Mouse (Mus musculus) cerebellum, adult (tissue): ENCODE data around the gene Gm19345.

Source experiments
- ATAC-seq: cut with Nextera tagmentation; 2 replicates; pipeline ENCODE4 v1.9.2; 2017; ENCODE audit warnings: mild to moderate bottlenecking, moderate library complexity, mixed read lengths; ENCODE audit not compliant: insufficient number of reproducible peaks, low FRiP score, low TSS enrichment

Gm19345 gene

GRCm38 (mm10) chr7:19824182-19824973 is 27.4 kb upstream of the Gm19345 start:
- ATAC-seq: no peak

- no peak for ATAC-seq
Measured at GRCm38 (mm10) chr7:19826756-19827155, 25.0 kb upstream of the Gm19345 start.

DNA sequence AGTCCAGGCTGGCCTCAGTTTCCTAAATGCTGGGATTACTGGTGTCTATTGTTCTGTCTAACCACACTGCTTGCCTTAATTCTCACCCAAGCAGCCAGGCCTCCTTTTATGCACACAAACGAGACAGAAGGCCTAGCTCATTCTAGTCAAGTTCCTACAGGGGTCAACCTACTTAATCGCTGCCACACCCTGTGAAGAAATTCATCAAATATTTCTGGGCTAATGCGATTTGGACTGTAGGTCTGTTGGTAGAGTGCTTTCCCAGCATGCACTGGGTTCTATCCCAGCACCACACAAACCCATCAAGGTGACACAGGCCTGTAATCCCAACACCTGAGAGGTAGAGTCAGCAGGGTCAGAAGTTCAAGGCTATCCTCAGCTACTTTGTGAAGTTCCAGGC is 22.1 kb upstream of the Gm19345 start:
- ATAC-seq: no peak

DNA sequence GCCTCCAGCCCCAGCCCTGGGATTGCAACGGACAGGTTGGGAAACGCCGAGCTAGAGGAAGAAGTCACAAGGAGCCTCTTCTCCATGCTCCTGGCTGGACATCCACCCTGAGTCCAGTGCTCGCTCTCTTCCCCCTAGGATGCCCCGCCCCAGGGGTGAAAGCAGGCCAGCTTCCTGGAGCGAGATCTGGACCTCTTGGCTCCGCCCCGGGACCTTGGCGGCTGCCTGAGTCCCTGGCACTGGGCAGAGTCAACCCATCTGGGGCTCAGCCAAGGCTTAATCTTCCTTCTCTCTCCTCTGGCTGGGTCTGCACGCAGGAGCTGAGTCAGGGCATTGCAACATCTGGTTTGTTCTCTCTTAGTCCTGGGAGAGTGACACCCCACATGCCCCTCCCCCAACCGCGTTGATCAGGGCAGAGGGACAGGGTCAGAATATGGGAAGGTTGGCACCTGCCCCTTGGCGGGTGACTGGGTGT is 21.1 kb upstream of the Gm19345 start:
- ATAC-seq: no peak; the same call in 1 of the 2 replicates

DNA sequence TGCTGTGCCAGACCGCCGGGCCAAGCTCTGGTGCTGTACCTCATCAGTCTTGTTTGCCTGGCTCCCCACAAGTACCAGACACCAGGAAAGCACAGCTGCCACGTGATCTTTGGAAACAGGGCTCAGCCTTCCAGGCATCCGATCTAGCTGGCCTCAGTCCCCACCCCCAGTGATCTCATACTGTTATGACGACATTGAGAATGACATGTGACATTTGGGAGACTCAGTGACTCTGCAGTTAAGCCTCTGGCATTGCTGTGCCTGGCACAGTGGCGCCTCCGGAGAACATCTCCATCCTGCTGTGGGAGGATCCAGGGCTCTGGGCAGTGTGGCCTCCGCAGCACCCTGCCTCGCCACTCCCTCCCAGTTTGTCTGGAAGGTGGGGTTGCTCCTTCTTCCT is 20.0 kb upstream of the Gm19345 start:
- no peak for ATAC-seq

DNA sequence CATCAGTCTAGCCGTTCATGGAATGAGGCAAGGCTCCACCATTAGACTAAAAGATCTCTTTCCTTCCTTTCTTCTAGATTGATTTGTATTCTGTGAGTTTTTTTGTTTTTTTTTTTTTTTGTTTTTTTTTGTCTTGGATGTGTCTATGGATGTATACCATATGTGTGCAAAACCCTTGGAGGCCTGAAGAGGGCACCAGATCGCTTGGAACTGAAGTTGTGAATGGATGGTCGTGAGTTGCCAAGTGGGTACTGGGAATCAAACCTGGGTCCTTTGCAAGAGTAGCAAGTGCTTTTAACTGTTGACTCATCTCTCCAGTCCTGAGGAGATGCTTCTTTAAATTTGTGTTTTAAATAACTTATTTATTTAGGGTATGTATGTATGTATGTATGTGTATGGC is 17.7 kb upstream of the Gm19345 start:
- ATAC-seq: no peak

DNA sequence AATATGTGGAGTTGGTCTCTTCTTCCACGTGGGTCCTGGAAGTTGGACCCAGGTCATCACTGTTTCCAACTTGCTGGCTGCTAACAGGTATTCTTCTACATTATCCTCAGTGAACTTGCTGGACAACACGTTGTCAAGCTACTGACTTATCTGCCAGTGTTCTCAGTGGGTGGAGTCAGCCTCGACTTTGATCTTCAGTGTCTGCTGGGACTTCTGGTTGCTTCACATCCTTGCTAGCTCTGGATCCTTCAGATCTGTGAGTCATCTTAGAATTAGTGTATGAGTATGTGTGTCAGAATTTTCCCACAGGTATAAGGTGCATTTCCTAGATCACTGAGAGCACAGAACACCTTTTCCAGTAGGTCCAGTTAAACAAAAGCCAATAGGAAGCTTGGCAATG is 15.0 kb upstream of the Gm19345 start:
- no peak for ATAC-seq

DNA sequence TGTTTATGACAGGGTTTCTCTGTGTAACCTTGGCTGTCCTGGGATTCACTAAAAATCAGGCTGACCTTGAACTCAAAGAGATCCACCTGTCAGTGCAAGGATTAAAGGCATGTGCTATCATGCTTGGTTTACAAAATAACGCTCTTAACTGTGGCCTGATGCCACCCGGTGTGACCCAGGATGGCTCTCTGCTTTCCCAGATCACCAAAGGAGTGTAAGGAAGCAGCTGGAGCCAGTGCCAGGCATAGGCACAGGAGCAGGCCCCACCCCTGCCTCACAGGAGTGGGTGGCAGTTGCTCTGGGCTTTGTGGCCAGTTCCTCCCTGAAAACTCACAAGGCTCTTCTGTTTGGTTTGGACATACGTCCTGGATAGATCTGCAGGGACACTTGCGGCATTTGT is 11.4 kb upstream of the Gm19345 start:
- no peak for ATAC-seq

- ATAC-seq: no peak
Measured at GRCm38 (mm10) chr7:19840936-19841335, 10.9 kb upstream of the Gm19345 start.

DNA sequence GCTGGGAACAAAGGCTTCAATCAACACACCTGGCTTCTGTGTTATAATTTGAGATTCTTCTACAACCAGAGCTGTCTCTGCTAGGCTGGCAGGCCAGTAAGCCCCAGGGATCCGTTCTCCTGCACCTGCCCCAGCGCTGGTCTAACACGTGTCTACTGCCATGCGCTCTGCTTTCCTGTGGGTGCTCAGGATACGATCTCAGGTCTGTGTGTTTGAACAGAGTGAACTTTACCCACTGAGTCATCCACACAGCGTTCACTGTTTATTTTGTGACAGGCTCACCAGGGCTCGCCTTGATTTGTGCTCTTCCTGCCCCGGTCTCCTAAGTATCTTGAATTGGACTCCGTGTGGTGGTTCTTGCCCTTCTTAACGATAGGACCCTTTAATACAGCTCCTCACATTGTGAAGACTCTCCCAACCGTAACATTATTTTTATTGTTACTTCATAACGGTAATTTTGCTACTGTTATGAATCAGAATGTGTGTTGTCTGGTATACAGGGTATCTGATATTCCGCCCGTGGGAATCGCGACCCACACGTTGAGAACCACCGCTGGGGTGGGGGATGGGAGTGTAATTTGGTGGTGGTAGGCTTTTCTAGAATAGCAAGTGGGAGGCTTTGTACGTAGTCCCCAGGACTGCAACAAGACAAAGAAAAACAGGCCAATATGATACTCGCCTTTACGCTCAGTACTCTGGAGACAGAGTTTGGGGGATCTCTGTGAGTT is 10.0 kb upstream of the Gm19345 start:
- no peak for ATAC-seq

DNA sequence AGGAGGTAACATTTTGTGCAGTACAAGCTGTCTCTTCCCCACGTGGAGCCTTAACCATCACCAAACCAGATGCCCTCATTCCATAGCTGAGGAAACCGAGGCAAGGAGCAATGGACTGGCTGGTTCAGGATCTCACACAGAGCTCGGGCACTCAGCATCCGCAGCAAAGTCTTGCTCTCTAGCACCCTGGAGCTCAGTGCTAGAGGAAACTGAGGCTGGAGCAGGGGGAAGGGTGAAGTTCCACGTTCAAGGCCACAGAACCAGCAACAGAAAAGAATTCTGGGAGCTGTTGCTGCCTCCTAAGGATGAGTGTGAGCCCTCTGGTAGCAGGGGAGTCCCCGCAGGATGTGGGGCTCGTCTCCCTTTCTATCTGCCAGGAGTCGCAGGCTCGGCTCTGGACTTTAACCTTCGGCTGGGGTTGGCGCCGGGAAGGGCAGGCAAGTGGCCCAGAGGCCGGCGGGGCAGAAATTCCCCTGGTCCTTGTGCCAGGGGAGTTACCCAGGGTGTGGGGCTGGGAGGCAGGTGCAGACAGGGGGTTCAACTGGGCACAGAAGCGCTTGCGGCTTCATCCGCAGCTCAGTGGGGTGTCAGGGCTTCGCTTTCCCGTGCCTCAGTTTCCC is 8.8 kb upstream of the Gm19345 start:
- ATAC-seq: no peak

- ATAC-seq: 0 out of 2 replicates have a peak, but pooled peaks have one; percentile 10
Measured at GRCm38 (mm10) chr7:19843561-19843960, 8.2 kb upstream of the Gm19345 start.

- ATAC-seq: no peak
Measured at GRCm38 (mm10) chr7:19844521-19845171, 7.2 kb upstream of the Gm19345 start.

DNA sequence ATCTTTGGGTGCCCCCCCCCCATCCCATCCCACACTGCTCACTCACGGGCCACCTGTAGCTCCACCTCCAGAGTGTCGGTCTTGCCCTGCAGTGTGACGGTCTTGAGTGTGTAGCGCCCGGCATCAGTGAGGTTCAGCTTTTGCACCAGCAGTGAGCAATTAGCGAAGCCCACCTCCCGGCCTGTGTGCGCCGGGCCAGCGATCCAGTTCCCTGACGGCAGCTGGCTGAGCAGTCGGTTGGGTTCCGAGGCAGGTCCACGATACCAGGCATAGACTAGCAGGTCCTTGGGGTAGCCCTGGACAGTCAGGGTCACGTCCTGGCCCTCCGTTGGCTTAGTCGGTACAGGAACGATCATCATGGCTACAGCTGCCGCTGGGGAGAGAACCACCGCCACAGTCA is 1.7 kb downstream of the Gm19345 start:
- no peak for ATAC-seq

- no peak for ATAC-seq
Measured at GRCm38 (mm10) chr7:19855663-19856062, 3.9 kb downstream of the Gm19345 start.

GRCm38 (mm10) chr7:19856283-19856682 is 4.5 kb downstream of the Gm19345 start:
- no peak for ATAC-seq

- ATAC-seq: no peak
Measured at GRCm38 (mm10) chr7:19859740-19860139, 7.9 kb downstream of the Gm19345 start.

- ATAC-seq: no peak
Measured at GRCm38 (mm10) chr7:19861199-19861598, 9.4 kb downstream of the Gm19345 start, which contains the start of gene Ceacam16. Ceacam16 (minus strand) TSS chr7:19861299.

DNA sequence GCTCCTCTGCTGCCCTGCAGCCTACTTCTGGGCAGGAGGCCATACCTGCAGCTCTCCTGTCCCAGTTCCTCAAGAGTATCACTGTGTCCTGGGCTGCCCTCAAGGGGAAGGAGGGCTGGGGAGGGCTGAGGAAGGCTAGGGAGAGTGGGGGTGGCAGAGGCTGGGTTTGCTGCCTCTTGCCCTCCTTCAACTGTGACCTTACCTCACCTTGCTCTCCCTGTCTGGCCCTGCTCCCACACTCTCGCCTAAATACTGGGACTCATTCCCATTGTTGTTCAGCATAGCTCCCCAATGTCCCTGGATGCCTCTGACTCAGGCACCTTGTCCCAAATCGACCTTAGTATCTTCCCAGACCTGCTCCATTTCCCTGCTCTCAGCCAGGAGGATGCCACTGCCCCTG is 12.4 kb downstream of the Gm19345 start:
- ATAC-seq: peak; percentile 40; the same call in 1 of the 2 replicates

DNA sequence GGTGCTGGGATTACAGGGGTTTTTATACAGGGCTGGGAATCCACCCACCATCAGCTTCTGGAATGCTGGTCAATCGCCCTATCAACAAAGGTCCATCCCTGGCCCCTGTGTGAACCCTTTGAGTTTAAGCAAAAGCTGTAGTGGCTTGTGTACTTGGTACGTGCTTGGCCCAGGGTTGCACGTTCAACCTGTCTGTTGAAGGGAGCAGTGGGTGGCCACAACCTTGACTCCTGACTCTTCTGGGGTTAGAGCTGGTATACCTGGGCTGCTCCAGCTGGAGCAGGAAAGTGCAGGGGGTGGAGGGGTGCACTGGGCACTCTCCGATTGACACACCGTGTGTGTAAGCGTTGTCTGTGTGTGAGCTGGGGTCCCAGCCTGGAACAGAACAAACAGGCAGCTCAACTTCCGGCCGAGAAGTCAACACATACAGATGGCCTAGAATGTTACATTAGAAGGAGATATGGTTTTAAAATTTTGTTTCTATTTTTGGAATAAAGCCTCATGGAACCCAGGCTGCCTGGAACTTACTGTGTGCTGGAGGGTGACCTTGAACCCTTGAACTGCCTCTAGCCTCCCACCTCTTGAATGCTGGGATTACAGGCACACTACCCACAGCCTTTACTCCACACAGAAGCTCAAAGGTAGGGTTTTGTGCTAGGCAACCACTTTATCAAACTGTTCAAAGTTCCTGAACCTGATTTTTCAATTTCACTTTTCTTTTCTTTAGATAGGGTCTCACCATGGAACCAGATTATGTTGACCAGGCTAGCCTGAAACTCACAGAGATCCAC is 13.6 kb downstream of the Gm19345 start:
- ATAC-seq: no peak
